Mouse (Mus musculus) embryonic facial prominence, embryonic 13.5 days (tissue): ENCODE results near the gene Olfr467. TPM values are rescaled to one million over a fixed set of nuclear protein-coding genes. Genes with fewer than 3 reads are reported as not detected.
"Not testable (repeated sequence)": the region's sequence is repeated elsewhere in the genome, so short reads cannot be mapped to it uniquely, and the experiment has no call there.

Experiments
- ATAC-seq: fragments of 200-750 bp; cut with Nextera tagmentation; 2 replicates; pipeline ENCODE4 v1.8.0; 2017; ENCODE audit warnings: low read depth; ENCODE audit not compliant: insufficient number of reproducible peaks, insufficient read depth, low FRiP score, low TSS enrichment
- H3K27ac ChIP-seq: fragments of 300-500 bp; sonication (generic); 2 replicates; pipeline ENCODE4 v1.5.1; 2015; ENCODE audit warnings: moderate library complexity, mild to moderate bottlenecking, inconsistent platforms
- H3K27me3 ChIP-seq: fragments of 300-500 bp; sonication (generic); 2 replicates; pipeline ENCODE4 v1.6.1; 2015; ENCODE audit warnings: mild to moderate bottlenecking, inconsistent platforms
- H3K36me3 ChIP-seq: fragments of 300-500 bp; sonication (generic); 2 replicates; pipeline ENCODE4 v1.6.1; 2015; ENCODE audit warnings: mild to moderate bottlenecking, inconsistent platforms
- H3K4me1 ChIP-seq: fragments of 300-500 bp; sonication (generic); 2 replicates; pipeline ENCODE4 v1.6.1; 2015; ENCODE audit warnings: inconsistent platforms
- H3K4me2 ChIP-seq: fragments of 300-500 bp; sonication (generic); 2 replicates; pipeline ENCODE4 v1.6.1; 2015; ENCODE audit warnings: moderate library complexity, mild to moderate bottlenecking, inconsistent platforms
- H3K4me3 ChIP-seq: fragments of 300-500 bp; sonication (generic); 2 replicates; pipeline ENCODE4 v1.5.1; 2015; ENCODE audit warnings: mild to moderate bottlenecking, inconsistent platforms
- H3K9ac ChIP-seq: fragments of 300-500 bp; sonication (generic); 2 replicates; pipeline ENCODE4 v1.6.1; 2015; ENCODE audit warnings: mild to moderate bottlenecking, inconsistent platforms
- H3K9me3 ChIP-seq: fragments of 300-500 bp; sonication (generic); 2 replicates; pipeline ENCODE4 v1.6.1; 2016; ENCODE audit warnings: inconsistent platforms
- WGBS: fragments of 180-500 bp; shearing (Covaris S2); methylation state at CpG from one replicate; pipeline ENCODE4 v1.1.7; 2015; ENCODE audit warnings: mixed read lengths; 5-methylcytosine and 5-hydroxymethylcytosine counted together
- polyA plus RNA-seq: library from polyadenylated mRNA; unstranded; fragments of >200 nt; fragmentation: Nextera tagmentation; extraction: Ambion mirVana; gene quantifications from 2 replicates; pipeline ENCODE4 v1.2.1, GENCODE M21; 2015

Gene Olfr467
- polyA plus RNA-seq, result not detected in 2 replicates

- Histone ChIP-seq H3K27ac (no peak within 1 kb of the TSS), H3K9ac (no peak within 1 kb of the TSS), H3K4me2 (no peak within 1 kb of the TSS), H3K27me3 (no peaks in the 10 kb centered on the region), H3K9me3 (no peaks in the 10 kb centered on the region), H3K36me3 (no peaks in the 10 kb centered on the region), H3K4me3 (no peak within 1 kb of the TSS), H3K4me1 (no peaks in the 10 kb centered on the region)
- no peak for ATAC-seq
These were observed at the start of gene Olfr467 for GRCm38 (mm10) chr7:107811963-107812362. Olfr467 (plus strand) TSS chr7:107812263.

DNA sequence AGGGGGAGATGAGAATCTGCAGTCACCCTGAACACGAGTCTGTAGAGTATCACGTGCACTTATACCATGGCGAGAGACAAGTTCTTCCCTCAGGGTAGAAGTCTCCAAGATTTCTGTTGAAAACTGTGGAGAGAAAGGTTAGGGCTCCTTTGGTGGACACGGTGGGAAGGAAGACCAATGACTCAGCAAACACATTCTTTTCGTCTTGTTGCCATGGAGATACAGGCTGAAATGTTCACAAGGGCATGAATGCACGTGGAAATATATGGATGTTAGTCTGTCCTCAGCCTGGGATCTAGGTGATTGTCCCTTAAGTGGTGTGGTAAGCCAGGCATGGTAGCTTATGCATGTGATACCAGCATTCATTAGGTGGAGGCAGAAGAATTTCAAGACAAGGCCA lies 41.3 kb upstream of the Olfr467 start:
- Histone ChIP-seq H3K27ac (no peak overlapping the region), H3K4me3 (no peak overlapping the region), H3K9me3 (no peaks in the 10 kb centered on the region), H3K9ac (no peak overlapping the region), H3K36me3 (no peaks in the 10 kb centered on the region), H3K4me2 (no peak overlapping the region), H3K4me1 (no peaks in the 10 kb centered on the region), H3K27me3 (no peaks in the 10 kb centered on the region)
- WGBS, result 56% methylated on average over 6 of the region's 6 CpGs
- ATAC-seq, result no peak

- Histone ChIP-seq H3K27me3 (no peaks in the 10 kb centered on the region), H3K9ac (no peak overlapping the region), H3K4me2 (no peak overlapping the region), H3K27ac (no peak overlapping the region), H3K4me3 (no peak overlapping the region), H3K9me3 (no peaks in the 10 kb centered on the region), H3K36me3 (no peaks in the 10 kb centered on the region), H3K4me1 (no peaks in the 10 kb centered on the region)
- no peak for ATAC-seq
- 75% methylated on average over 1 of the region's 1 CpGs for WGBS
These were observed 33.8 kb upstream of the Olfr467 start for GRCm38 (mm10) chr7:107778216-107778615.

- ATAC-seq, result no peak
- Histone ChIP-seq H3K9me3 (no peaks in the 10 kb centered on the region), H3K4me1 (no peaks in the 10 kb centered on the region), H3K27ac (no peak overlapping the region), H3K36me3 (no peaks in the 10 kb centered on the region), H3K4me3 (no peak overlapping the region), H3K27me3 (no peaks in the 10 kb centered on the region), H3K4me2 (no peak overlapping the region), H3K9ac (no peak overlapping the region)
- WGBS, result 39% methylated on average over 4 of the region's 4 CpGs
These were observed 32.5 kb upstream of the Olfr467 start for GRCm38 (mm10) chr7:107779611-107780010.

- Histone ChIP-seq H3K4me2 (no peak overlapping the region), H3K9me3 (no peaks in the 10 kb centered on the region), H3K27ac (no peak overlapping the region), H3K4me1 (no peaks in the 10 kb centered on the region), H3K27me3 (no peaks in the 10 kb centered on the region; the same call in 1 of the 2 replicates), H3K4me3 (no peak overlapping the region), H3K9ac (no peak overlapping the region), H3K36me3 (no peaks in the 10 kb centered on the region)
- no peak for ATAC-seq
- WGBS, result 60% methylated on average over 3 of the region's 3 CpGs
These were observed 24.0 kb upstream of the Olfr467 start for GRCm38 (mm10) chr7:107787977-107788620.

GRCm38 (mm10) chr7:107796500-107796899 lies 15.6 kb upstream of the Olfr467 start:
- Histone ChIP-seq H3K27me3 (no peaks in the 10 kb centered on the region), H3K27ac (no peak overlapping the region), H3K4me1 (no peaks in the 10 kb centered on the region), H3K36me3 (no peaks in the 10 kb centered on the region), H3K4me2 (no peak overlapping the region), H3K9ac (no peak overlapping the region), H3K9me3 (no peaks in the 10 kb centered on the region), H3K4me3 (no peak overlapping the region)
- ATAC-seq, result no peak
- WGBS, result 78% methylated on average over 2 of the region's 2 CpGs

- ATAC-seq, result no peak
- peaks cover 3% of the 10 kb centered on the region; the same call in 1 of the 2 replicates for H3K4me1 ChIP-seq
- no peaks in the 10 kb centered on the region for H3K27me3 ChIP-seq
- H3K9me3 ChIP-seq, result no peaks in the 10 kb centered on the region
- WGBS, result 71% methylated on average over 2 of the region's 2 CpGs
- H3K27ac ChIP-seq, result no peak within 1 kb of the TSS
- H3K4me2 ChIP-seq, result no peak within 1 kb of the TSS
- H3K36me3 ChIP-seq, result no peaks in the 10 kb centered on the region
- H3K4me3 ChIP-seq, result no peak within 1 kb of the TSS
- no peak within 1 kb of the TSS for H3K9ac ChIP-seq
These were observed 11.0 kb upstream of the Olfr467 start, which contains the start of gene Ovch2 for GRCm38 (mm10) chr7:107801108-107801507. Ovch2 (minus strand) TSS chr7:107801208.

- Histone ChIP-seq H3K27me3 (no peaks in the 10 kb centered on the region), H3K27ac (no peak overlapping the region), H3K4me3 (no peak overlapping the region), H3K9me3 (no peaks in the 10 kb centered on the region), H3K36me3 (no peaks in the 10 kb centered on the region), H3K4me1 (peaks cover 3% of the 10 kb centered on the region; the same call in 1 of the 2 replicates), H3K4me2 (no peak overlapping the region), H3K9ac (no peak overlapping the region)
- no peak for ATAC-seq
- 41% methylated on average over 3 of the region's 3 CpGs for WGBS
These were observed 9.9 kb upstream of the Olfr467 start for GRCm38 (mm10) chr7:107802138-107802537.

DNA sequence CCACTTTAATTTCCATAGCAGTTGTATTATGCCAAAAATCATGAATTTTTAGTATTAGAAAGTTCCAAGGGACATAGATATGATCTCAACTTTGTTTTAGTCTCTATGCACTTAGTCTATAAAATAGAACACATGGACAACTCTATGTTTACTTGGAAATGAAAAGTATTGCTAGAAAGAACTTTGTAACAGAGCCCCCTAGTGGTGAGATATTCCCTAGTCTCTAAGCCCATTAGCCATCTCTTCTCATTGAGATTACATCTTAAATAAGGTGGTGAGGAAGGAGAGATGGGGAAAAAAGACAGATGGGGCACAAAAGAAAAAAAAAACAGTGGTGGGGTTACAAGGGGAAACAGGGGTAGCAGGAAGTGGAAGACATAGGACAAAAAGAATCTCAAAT lies 7.4 kb downstream of the Olfr467 start:
- H3K9me3 ChIP-seq, result no peaks in the 10 kb centered on the region
- no peak overlapping the region for H3K27ac ChIP-seq
- ATAC-seq, result no peak
- no peak overlapping the region for H3K4me3 ChIP-seq
- no peaks in the 10 kb centered on the region for H3K36me3 ChIP-seq
- no peaks in the 10 kb centered on the region for H3K27me3 ChIP-seq
- H3K4me1 ChIP-seq, result no peaks in the 10 kb centered on the region
- H3K4me2 ChIP-seq, result no peak overlapping the region
- H3K9ac ChIP-seq, result no peak overlapping the region

GRCm38 (mm10) chr7:107823867-107824266 lies 11.8 kb downstream of the Olfr467 start:
- not testable (repeated sequence) for H3K27ac ChIP-seq, H3K36me3 ChIP-seq, H3K4me1 ChIP-seq, H3K4me2 ChIP-seq, H3K27me3 ChIP-seq, H3K9ac ChIP-seq, H3K4me3 ChIP-seq, ATAC-seq, H3K9me3 ChIP-seq
- 46% methylated on average over 2 of the region's 2 CpGs for WGBS

- not testable (repeated sequence) for ATAC-seq, H3K9ac ChIP-seq, H3K27ac ChIP-seq, H3K4me3 ChIP-seq, H3K27me3 ChIP-seq, H3K36me3 ChIP-seq, H3K4me1 ChIP-seq, H3K4me2 ChIP-seq, H3K9me3 ChIP-seq
These were observed 13.4 kb downstream of the Olfr467 start, which contains the start of gene Olfr469 for GRCm38 (mm10) chr7:107825441-107825840. Olfr469 (minus strand) TSS chr7:107825541.

DNA sequence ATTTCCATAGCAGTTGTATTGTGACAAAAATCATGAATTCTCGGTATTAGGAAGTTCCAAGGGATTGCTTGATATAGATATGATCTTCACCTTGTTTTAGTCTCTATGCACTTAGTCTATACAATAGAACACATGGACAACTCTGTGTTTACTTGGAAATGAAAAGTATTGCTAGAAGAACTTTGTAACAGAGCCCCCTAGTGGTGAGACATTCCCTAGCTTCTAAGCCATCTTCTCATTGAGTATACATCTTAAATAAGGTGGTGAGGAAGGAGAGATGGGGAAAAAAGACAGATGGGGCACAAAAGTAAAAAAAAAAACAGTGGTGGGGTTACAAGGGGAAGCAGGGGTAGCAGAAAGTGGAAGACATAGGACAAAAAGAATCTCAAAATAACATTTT lies 29.7 kb downstream of the Olfr467 start:
- ATAC-seq, result no peak
- 73% methylated on average over 1 of the region's 1 CpGs for WGBS
- H3K4me3 ChIP-seq, result no peak overlapping the region
- H3K9ac ChIP-seq, result no peak overlapping the region
- no peaks in the 10 kb centered on the region for H3K9me3 ChIP-seq
- H3K27me3 ChIP-seq, result no peaks in the 10 kb centered on the region
- H3K27ac ChIP-seq, result no peak overlapping the region
- no peaks in the 10 kb centered on the region for H3K4me1 ChIP-seq
- H3K4me2 ChIP-seq, result no peak overlapping the region
- no peaks in the 10 kb centered on the region for H3K36me3 ChIP-seq
